Mouse (Mus musculus) gonadal fat pad, adult 2 months (tissue): Measurements from ENCODE around the gene Ptprm. TPM values are rescaled to one million over a fixed set of nuclear protein-coding genes. Genes with fewer than 3 reads are reported as not detected.

ENCODE experiments used
- DNase-seq: peaks from one replicate; pipeline ENCODE4 v3.0.0-alpha.2; 2012; ENCODE audit warnings: low read depth
- polyA plus RNA-seq: library from polyadenylated mRNA; depleted of rRNA; stranded (reverse); fragments of >200 nt; gene quantifications from 2 replicates; pipeline ENCODE4 v1.2.3, GENCODE M21; 2012; rRNA removed

Ptprm gene
- polyA plus RNA-seq: 16.9 and 19.6 TPM in 2 replicates

GRCm38 (mm10) chr17:67354451-67355011 is at the start of gene Ptprm:
TSS of gene Ptprm (minus strand) at chr17:67354457.
- DNase-seq: no peak

DNA sequence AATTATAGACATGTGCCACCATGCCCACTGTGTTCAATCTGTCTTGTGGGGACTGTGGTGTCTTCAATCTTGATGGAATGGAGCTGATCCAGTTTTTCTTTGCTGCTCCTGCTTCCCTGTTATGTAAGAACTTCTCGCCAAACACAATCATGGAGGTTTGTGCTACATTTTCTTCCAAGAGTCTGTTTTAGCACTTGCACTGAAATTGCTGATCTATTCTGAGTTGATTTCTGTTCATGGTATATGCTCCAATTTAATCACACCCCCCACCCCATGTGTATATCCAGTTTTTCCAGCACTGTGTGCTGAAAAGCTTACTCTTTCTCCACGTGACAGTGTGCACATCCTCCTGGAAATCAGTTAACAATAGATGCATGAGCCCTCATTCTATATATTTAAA is 41.9 kb upstream of the Ptprm start:
- no peak for DNase-seq

DNA sequence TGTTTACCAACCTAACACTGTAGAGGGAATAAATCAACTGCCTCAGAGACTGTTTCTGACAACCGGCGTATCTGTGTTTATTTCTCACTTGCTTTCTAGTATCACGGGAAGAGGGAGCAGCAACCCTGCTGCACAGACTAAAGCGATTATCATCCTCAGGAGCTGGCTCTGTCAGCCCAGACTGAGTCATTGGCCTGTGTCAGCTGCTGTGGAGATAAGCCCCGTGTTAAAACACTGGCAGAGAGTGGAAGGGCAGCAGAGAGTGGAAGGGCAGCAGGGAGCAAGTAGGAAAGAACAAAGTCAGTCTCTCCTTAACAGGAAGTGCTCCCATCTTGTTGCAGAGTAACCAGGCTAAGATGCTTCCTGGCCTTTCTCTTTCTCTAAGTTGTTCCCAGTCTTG is 36.6 kb upstream of the Ptprm start:
- no peak for DNase-seq

- no peak for DNase-seq
Observed at GRCm38 (mm10) chr17:67388171-67388570, 33.9 kb upstream of the Ptprm start.

- no peak for DNase-seq
Observed at GRCm38 (mm10) chr17:67385286-67385685, 31.0 kb upstream of the Ptprm start.

DNA sequence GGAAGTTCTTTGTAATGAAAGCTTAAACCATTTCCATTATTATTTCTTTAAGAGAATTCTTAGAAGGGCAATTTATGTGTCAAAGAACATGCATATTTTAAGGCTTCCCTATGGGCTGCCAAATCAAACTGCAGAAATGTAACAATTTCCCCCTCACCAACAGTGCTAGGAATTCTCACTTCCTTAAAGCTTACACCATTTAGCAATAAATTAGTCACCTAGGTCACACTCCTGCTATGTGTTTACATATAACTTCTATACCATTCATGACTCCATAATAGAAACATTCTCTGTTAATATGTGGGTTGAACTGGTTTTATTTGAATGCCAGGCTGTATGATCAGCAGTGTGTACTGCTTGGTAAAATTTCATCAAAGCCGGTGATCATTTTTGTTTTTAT is 29.4 kb upstream of the Ptprm start:
- no peak for DNase-seq

DNA sequence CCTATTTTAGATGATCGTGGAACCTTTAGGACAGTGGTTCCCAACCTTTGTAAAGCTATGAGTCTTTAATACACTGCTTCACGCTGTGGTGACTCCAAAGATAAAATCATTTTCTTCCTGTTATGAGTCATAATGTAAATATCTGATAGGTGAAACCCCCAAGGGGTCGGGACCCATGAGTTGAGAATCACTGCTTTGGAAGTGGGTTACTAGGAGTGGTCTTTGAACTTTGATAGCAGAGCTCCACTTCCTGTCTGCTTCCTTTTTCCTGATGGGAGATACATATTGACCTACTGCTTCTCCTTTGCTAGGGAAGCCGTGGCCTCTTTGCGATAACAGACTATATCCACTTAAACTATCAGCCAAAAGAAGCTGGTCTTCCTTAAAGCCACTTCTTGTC is 27.4 kb upstream of the Ptprm start:
- DNase-seq: no peak

- DNase-seq: no peak
Observed at GRCm38 (mm10) chr17:67367866-67368265, 13.6 kb upstream of the Ptprm start.

DNA sequence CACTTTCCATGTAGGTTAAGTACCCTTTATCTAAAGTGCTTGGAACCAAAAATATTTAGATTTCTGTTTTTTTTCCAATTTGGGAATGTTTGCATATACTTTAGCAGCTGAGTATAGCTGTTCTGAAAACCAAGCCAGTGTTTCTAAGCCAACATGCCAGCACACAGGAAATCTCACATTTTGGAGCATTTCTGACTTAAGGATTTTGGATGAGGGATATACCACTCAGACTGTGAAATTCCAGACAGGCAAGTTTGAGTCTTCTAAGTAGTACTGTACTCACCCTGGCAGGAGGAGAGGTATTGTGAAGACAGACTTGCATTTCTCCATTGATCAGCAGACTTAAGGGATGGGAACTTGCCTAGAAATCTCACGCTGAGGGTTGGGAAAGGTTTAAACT is 10.2 kb upstream of the Ptprm start:
- DNase-seq: no peak

DNA sequence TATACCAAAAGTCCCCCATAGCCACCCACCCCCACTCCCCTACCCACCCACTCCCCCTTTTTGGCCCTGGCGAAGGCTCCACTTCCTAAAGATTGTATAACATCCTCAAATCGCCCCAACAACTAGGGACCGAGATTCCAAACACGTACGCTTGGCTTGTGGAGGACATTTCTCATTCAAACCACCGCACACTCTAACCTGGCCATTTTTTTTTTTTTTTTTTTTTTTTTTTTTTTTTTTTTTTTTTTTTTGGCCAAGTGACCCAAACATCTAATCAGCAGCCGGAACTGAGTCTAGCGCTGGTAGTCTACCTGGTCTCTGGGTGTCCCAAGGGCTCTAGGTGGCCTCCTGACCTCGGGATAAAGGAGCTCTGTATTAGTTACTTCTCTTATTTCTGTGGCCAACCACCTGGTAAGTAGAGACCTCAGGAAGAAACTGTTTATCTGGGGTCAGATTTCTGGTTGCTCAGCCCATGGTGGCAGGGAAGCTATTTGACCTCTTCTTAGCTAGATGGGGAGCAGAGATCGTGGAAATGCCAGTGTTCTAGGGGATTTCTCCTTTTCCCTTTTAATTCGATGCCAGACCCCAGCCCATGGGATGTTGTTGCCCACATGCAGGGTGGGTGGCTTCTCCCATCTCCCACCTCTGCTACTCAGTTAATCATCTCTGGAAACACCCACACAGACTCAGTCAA is 9.3 kb upstream of the Ptprm start:
- no peak for DNase-seq

DNA sequence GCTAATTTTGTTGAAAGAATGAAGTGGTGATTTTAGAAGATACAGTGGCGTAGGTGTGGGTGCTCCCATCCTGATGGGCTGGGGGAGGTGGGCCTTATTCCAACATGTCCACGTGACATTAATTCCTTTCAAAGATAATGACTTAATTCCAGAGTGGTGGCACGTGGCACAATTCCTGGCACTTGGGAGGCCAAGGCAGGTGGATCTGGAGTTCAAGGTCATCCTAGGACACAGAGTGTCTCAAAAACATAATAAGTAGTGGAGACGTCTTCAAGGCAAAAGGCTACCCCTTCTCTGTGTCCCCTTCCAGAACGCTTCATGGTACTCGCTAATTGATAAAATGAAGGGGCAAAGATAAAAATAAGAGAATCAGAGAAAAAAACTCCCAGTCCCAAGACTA is 7.9 kb upstream of the Ptprm start:
- no peak for DNase-seq

DNA sequence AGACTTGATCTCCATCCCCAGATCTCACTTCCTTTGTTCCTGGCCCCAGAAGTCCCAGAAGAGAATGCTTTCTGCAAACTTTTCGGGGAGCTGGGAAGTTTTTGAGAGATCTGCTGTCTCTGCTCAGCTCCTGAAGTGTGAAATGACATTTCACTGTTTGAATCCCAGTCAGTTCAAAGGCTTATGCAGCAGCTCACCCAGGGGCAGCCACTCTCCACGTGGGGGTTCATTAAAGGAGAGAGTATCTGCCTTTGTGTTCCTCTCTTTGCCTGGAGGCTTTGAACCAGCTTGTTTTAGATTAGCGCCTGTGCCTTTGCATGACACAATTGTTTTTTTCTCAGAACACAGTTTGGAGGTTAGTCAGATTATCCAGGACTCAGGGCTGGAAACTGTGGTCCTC is 6.3 kb upstream of the Ptprm start:
- no peak for DNase-seq

- no peak for DNase-seq
Observed at GRCm38 (mm10) chr17:67359578-67359977, 5.3 kb upstream of the Ptprm start.

DNA sequence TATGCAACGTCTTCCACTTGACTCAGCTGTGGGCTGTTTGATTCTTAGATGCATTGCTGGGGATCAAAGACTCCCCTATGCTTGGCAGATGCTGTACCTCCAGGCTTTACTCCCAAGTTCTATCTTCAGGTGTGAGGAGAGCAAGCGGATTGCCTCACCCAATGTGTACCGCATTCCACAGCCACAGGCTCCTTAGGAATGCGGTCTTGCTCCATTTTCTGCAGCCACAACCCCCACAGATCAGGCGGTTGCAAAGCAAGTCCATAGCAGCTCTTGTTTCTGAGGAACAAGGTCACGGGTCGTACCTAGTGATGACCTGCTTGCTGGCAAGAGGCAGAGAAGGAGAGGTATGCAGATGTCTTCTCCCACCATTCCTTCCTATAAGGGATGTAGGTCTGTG is 4.3 kb upstream of the Ptprm start:
- no peak for DNase-seq

- DNase-seq: no peak
Observed at GRCm38 (mm10) chr17:67357191-67357590, 2.9 kb upstream of the Ptprm start.

- no peak for DNase-seq
Observed at GRCm38 (mm10) chr17:67355251-67355650, 994 bp upstream of the Ptprm start.

DNA sequence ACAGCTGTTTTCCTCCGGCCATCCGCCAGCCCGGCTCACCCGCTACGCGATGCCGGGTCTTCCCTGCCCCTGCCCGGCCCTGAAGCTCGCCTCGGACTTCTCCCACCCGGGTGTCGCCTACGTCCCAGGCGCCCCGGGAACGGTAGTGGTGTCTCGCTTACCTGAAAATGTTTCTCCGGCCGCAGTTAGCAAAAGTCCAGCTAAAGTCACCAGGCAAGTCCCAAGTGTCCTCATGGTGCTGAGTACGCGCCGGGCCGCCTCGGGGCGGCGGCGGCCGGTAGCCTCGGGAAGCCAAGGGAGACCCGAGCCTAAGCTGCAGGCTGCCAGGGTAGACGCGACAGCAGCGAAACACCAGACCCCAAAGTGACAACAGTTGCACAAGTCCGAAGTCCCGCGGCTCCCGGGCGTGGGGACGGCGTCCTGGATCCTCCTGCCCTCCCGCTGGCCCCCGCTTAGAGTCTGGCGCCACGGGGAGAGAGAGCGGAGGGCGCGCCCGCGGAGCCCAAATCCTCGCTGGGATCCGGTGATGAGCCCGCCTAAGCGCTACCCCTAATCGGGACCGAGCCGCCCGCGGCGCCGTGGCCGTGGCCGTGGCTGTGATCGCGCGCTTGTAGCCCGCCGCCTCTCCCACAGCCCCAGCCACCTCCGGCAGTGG is 334 bp downstream of the Ptprm start:
- DNase-seq: no peak

GRCm38 (mm10) chr17:67352956-67353795 is 1.1 kb downstream of the Ptprm start:
- DNase-seq: no peak

DNA sequence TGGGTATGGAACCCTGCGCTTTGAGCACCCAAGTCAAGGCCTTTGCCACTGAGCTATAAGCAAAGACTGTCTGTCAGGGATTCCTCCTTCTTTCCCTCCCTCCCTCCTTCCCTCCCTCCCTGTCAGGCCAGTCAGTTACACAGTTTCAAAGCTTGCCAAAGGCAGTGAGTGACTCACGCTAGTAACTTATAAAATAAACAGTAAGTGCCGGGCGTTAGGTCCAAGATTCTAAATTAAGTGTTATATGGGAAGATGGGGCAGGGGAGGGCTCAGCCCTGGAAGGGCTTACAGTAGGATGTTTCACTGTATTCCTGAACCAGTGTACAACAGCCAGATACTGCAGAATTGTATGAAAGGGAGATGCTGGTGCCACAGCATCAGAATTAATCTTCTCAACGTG is 2.8 kb downstream of the Ptprm start:
- no peak for DNase-seq

DNA sequence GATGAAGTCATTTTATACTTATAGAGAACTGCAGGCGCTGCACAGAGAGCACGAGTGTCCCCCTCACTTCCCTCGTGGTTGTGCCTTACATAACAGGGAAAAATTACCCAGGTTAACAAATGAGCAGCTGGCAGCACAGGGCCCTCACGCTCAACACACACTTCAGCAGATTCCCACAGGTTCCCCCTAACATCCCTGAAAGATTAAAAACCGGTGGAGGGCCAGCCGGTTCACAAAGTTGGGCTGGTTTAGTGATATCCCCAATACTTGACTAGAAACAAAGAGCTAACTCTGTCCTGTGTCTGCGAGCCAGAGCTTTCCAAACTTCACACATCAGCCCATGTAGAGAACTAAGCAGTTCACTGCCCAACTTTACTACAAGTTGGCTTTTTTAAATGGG is 3.7 kb downstream of the Ptprm start:
- no peak for DNase-seq

DNA sequence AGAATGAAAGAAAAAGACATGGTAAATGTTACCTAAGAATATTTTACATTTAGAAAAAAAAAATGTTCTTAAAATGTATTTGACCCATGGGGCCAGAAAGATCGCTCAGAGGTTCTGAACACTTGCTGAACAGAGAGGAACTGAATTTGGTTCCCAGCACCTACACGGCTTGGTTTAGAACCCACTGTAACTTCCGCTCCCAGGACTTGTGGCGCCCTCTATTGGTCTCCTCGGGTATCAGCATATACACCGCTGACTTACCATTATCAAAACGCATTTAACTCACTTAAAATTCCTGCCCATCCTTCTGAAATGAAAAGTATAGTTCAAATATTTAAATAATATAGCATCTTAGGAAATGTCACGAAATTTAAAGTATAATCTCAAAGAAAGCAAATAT is 4.7 kb downstream of the Ptprm start:
- no peak for DNase-seq

- DNase-seq: no peak
Observed at GRCm38 (mm10) chr17:67346921-67347320, 7.3 kb downstream of the Ptprm start.

GRCm38 (mm10) chr17:67345157-67345556 is 9.1 kb downstream of the Ptprm start:
- no peak for DNase-seq
